Mouse (Mus musculus) right cerebral cortex, postnatal 10 days (tissue): ENCODE results near the gene Prss21.

ENCODE experiments used
- DNase-seq, 2 experiments: peaks; one replicate each; pipeline ENCODE4 v3.0.0; 2021; ENCODE audit warnings: low spot score in 2 of 2

Gene Prss21

DNA sequence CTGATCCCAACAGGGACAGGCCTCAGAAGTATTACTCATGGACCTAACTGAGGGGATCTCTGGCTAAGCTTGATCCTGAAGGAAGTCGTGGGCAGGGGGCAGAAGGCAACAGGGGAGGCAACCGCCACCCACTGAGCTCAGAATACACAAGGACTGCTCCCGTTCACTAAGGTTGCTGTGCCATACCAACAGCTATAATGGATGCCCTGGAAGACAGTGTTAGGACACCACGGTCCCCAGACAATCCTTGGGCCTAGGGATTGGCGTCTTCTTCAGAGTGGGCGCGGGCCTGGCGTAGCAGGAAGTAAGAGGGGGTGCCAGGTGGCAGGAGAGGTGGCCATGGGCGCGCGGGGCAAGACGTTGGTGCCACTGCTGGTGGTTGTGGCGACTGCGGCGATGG, at the start of gene Prss21:
TSS of gene Prss21 (plus strand) at position 301 of the 400 bp plus-strand sequence.
- DNase-seq: no peak

- no peak for DNase-seq
Observed at GRCm38 (mm10) chr17:23818579-23818978, 49.3 kb upstream of the Prss21 start.

GRCm38 (mm10) chr17:23819235-23819634, 48.6 kb upstream of the Prss21 start:
- no peak for DNase-seq

DNA sequence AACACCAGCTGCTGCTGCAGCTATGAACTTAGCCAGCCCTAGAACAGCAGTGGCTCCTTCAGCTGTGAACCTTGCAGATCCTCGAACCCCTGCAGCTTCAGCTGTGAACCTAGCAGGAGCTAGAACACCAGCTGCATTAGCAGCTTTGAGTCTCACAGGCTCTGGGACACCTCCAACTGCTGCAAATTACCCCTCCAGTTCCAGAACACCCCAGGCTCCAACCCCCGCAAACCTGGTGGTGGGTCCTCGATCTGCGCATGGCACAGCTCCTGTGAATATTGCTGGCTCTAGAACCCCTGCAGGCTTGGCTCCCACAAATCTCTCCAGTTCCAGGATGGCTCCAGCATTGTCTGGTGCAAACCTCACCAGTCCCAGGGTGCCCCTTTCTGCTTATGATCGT, 47.1 kb upstream of the Prss21 start:
- no peak for DNase-seq

GRCm38 (mm10) chr17:23822094-23822493, 45.8 kb upstream of the Prss21 start:
- no peak for DNase-seq

DNA sequence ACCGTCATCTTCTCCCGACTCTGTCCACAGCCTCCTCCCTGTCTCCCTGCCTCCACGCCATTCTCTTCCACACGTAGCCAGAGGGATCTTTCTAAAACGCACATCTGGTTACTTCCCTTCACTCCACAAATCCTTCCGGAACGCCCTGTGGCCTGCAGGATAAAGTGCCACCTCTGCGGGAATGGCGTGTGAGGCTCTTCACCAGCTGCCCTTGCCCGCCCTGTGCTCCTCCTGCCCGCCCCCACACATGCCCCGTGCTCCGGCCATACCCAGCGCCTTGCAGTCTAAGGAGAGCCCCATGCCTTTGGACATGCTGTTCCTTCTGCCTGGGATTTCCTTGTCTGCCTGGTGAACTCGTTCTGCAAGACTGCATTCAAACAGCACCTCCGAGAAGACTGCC, 44.8 kb upstream of the Prss21 start:
- DNase-seq: no peak

DNA sequence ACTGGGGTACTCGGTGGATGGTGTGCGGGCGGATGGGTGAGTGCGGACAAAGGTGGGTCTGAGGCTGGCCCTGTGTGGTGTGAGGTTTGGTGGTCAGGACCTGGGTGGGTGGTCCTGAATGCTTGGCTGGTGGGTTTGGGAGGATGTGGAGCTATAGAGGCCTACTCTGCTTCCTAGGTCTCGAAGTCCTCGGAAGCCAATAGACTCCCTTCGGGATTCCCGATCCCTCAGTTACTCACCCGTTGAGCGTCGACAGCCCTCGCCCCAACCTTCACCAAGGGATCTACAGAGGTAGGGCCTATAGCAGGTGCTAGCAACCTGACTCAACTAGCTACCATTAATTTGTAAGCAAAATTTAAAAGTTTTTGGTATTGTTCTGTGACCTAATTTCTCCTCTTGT, 44.2 kb upstream of the Prss21 start:
- DNase-seq: no peak

GRCm38 (mm10) chr17:23825591-23825990, 42.3 kb upstream of the Prss21 start:
- no peak for DNase-seq

GRCm38 (mm10) chr17:23828271-23829001, 39.4 kb upstream of the Prss21 start:
- DNase-seq: peak; percentile 67 to 75

- peak; percentile 92 to 94 for DNase-seq
Observed at GRCm38 (mm10) chr17:23829064-23829619, 38.7 kb upstream of the Prss21 start, which contains the start of gene Elob. Gene Elob (minus strand): TSS chr17:23829136.

DNA sequence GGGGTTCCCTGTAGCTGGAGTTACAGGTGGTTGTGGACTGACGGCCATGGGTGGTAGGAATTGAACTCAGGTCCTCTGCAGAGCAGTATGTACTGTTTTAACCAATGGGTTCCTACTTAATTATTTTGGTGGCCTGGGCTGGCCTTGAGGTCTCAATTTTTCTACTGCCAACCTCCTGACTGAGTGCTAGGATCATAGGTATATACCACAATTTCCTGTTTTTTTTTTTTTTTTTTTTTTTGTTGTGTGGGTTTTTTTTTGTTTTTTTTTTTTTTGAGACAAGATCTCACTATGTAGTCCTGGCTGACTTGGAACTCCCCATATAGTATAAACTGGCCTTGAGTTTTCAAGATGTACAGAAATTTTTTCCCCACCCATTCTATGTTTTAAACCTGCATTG, 36.7 kb upstream of the Prss21 start:
- DNase-seq: no peak

GRCm38 (mm10) chr17:23836006-23836575, 31.8 kb upstream of the Prss21 start, which contains the start of gene Prss33:
Gene Prss33 (minus strand): TSS chr17:23836056.
- no peak for DNase-seq

DNA sequence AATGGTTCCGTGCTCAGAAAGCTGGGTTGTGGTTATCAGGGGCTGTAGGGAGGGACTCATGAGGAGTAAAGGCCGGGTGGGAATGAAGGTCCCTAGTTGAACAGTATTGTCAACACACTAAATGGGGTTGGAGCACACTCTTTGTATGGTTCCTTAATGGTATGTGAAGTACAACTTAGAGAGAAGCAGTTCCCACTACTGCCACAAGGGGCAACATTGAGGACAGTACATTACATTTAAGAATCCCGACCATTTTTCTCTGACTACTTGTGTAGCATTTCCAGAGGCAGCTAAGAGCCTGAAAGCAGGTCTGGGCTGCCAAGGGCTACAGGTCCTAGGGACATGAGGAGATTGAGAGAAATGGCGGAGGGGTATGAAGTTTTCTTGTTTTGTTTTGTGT, 26.7 kb upstream of the Prss21 start:
- peak; percentile 63 to 72 for DNase-seq

- no peak for DNase-seq
Observed at GRCm38 (mm10) chr17:23843141-23843811, 24.6 kb upstream of the Prss21 start.

DNA sequence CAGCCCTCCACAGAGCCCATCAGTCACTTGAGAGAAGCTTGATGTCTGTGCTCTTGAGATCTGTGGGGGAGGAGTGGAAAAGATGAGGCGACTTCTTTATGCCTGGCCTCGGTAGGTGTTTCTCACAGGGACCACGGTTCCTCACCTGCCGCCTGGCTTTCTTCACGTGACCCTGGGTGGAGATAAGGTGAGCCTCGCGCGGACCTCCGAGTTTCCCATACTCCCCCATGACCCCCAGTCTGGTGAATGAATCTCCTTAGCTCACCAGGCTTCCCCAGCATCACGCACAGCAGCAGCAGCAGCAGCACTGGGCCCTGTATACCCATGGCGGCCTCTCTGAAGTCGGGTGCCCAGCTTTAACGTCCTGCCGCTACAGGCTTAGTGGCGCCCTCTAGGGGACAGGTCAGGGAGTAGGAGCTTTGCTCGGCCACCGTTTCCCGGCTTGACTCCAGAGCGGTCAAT, 24.0 kb upstream of the Prss21 start, which contains the start of the genes Prss32 and Prss41:
TSS of gene Prss32 (plus strand) at position 44 of the 462 bp plus-strand sequence.
TSS of gene Prss41 (minus strand) at position 361 of the 462 bp plus-strand sequence.
- DNase-seq: peak; percentile 37 to 54

GRCm38 (mm10) chr17:23850028-23850427, 17.8 kb upstream of the Prss21 start:
- DNase-seq: no peak

DNA sequence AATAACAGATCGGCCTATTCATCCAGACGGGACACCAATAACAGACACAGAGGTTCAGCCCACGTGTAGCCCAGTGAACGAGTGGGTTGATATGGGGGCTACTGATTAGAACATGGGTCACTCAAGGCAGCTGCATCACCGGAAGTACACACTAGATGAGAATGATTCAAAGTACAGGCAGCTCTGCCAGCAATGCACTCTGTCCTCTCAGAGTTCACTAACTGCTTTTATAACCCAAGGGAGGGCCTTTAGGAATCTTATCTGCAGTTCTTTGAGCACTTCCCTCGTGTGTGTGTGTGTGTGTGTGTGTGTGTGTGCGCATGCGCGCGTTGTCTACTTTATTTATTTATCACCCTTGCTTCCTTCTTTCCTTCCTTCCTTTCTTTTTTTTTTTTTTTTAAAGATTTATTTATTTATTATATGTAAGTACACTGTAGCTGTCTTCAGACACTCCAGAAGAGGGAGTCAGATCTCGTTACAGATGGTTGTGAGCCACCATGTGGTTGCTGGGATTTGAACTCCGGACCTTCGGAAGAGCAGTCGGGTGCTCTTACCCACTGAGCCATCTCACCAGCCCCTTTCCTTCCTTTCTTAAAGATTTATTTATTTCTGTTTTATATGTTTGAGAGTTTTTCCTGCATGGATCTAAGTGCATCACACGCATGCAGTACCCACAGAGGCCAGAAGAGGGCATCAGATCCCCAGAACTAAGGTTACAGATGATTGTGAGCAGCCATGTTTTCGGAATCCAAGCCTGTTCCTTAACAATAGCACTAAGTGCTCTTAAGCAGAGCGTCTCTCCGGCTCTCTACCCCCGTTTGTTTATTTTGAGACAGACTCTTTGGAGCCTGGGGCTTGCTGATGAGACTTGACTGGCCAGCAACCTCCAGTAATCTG, 16.8 kb upstream of the Prss21 start:
- DNase-seq: peak; percentile 67 to 74

- peak in 1 of 2 experiments; percentile 60 for DNase-seq
Observed at GRCm38 (mm10) chr17:23853292-23853691, 14.6 kb upstream of the Prss21 start.

GRCm38 (mm10) chr17:23854229-23854765, 13.6 kb upstream of the Prss21 start:
- no peak for DNase-seq

- no peak for DNase-seq
Observed at GRCm38 (mm10) chr17:23857193-23857592, 10.7 kb upstream of the Prss21 start.

DNA sequence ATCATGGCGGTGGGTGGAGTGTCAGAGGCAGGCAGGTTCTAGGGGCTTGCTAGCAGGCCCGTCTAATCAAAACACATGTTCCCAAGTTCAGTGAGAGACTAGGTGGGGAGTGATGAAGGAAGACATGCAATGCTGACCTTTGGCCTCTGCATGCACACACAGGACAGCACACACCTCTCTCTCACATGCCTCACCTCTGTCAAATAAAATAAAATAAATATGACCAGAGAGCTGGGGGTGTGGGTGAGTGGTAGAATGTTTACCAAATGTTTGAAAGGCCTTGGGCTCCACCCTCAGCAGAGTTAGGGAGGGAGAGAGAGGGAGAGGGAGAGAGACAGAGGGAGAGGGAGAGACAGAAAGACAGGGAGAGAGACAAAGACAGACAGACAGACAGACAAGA, 9.9 kb upstream of the Prss21 start:
- no peak for DNase-seq
